Mouse (Mus musculus) liver, embryonic 14.5 days (tissue): ENCODE measurements around the gene Atp6v0a1.

Experiments used
- CTCF ChIP-seq: IDR thresholded peaks from 2 replicates; pipeline ENCODE4 v1.5.1; 2016; ENCODE audit warnings: antibody characterized with exemption, low read depth, control low read depth
- EP300 ChIP-seq: IDR thresholded peaks from 2 replicates; pipeline ENCODE4 v1.6.1; 2016; ENCODE audit warnings: antibody characterized with exemption, low read depth

GRCm38 (mm10) chr11:100991027-100991534 lies 18.2 kb upstream of the Atp6v0a1 start:
- TF ChIP-seq CTCF, result no peak
- TF ChIP-seq EP300, result no peak
